ENCODE assay signal across 10 mouse cellular contexts in genomic region chr6:114012834-114013233, GRCm38 (mm10). TPM values are rescaled to one million over a fixed set of nuclear protein-coding genes. Genes with fewer than 3 reads are reported as not detected.
DNase-seq lines count a peak whose midpoint lies in the region; ATAC-seq and TF ChIP-seq lines count a peak whose summit lies in the region.
"Had no signal": no experiment of that assay in that cellular context is flagged by ENCODE, and none has a peak within 500 bp of the region (broad histone marks: within the 10 kb centered on the region; RNA-seq: fewer than 3 reads in every experiment).

No protein-coding gene starts in this region.

- TF ChIP-seq CTCF in thymus, adult 2 months (IDR thresholded peaks at IDR 0.05; ENCODE audit: borderline replicate concordance, control insufficient read depth, extremely low read depth, insufficient read depth, low read length, poor library complexity): no peak

- no peak overlapping the region for H3K27ac ChIP-seq in hindbrain, embryonic 10.5 days
- no peak overlapping the region for H3K27ac ChIP-seq in hindbrain, embryonic 16.5 days (ENCODE audit: low read depth, low read length)
- H3K27ac ChIP-seq in thymus, adult 2 months (ENCODE audit: control insufficient read depth, insufficient read depth, low read length): no peak overlapping the region

- no peak overlapping the region for H3K9ac ChIP-seq in hindbrain, embryonic 16.5 days (ENCODE audit: low read depth, low read length)

- DNase-seq in hindbrain, embryonic 10.5 days (ENCODE audit: low spot score): peak; percentile 28
- peak; percentile 16 for DNase-seq in gastrocnemius, postnatal 10 days
- DNase-seq in large intestine, adult 2 months (ENCODE audit: low read depth, low spot score): peak; percentile 6
- peak; percentile 25 for DNase-seq in retina, embryonic 14.5 days (ENCODE audit: low spot score)
- DNase-seq in right cerebral cortex, postnatal 36 days (ENCODE audit: low spot score in 2 of 2): no peak
- no peak for DNase-seq in frontal cortex, postnatal 36 days (ENCODE audit: low spot score in 2 of 2)
- DNase-seq in thymus, adult 2 months: no peak
- DNase-seq: thymus, postnatal 14 days had no signal

- no peak overlapping the region for H3K4me2 ChIP-seq in hindbrain, embryonic 16.5 days (ENCODE audit: low read length)

- TF ChIP-seq POLR2A in thymus, adult 2 months (IDR thresholded peaks at IDR 0.05; ENCODE audit: control insufficient read depth, extremely low read depth, insufficient read depth, low read length, poor library complexity): no peak

- no peak overlapping the region for H3K4me3 ChIP-seq in hindbrain, embryonic 10.5 days
- no peak overlapping the region for H3K4me3 ChIP-seq in hindbrain, embryonic 16.5 days (ENCODE audit: low read length)
- H3K4me3 ChIP-seq in thymus, adult 2 months (ENCODE audit: control insufficient read depth, insufficient read depth, low read length): no peak overlapping the region

- peaks cover 5% of the 10 kb centered on the region; the same call in 1 of the 2 replicates for H3K27me3 ChIP-seq in hindbrain, embryonic 10.5 days (ENCODE audit: insufficient read depth, poor library complexity, severe bottlenecking)
- no peaks in the 10 kb centered on the region for H3K27me3 ChIP-seq in hindbrain, embryonic 16.5 days (replicated peaks; ENCODE audit: control insufficient read depth, insufficient read depth, low read length)
- no peaks in the 10 kb centered on the region for H3K27me3 ChIP-seq in thymus, adult 2 months (ENCODE audit: control insufficient read depth, insufficient read depth, low read length)

- no peak for ATAC-seq in hindbrain, embryonic 16.5 days
- ATAC-seq: midbrain, embryonic 16.5 days had no signal

- WGBS in hindbrain, embryonic 10.5 days: 36% methylated on average over 9 of the region's 9 CpGs
- 25% methylated on average over 9 of the region's 9 CpGs for WGBS in hindbrain, embryonic 16.5 days
- 3% methylated on average over 9 of the region's 9 CpGs for WGBS in large intestine, adult 2 months
- 35% methylated on average over 9 of the region's 9 CpGs for WGBS in thymus, adult 2 months

- no peaks in the 10 kb centered on the region for H3K36me3 ChIP-seq in hindbrain, embryonic 10.5 days
- H3K36me3 ChIP-seq in hindbrain, embryonic 16.5 days (ENCODE audit: control insufficient read depth, insufficient read depth, low read length): no peaks in the 10 kb centered on the region
- no peaks in the 10 kb centered on the region for H3K36me3 ChIP-seq in thymus, adult 2 months (ENCODE audit: control insufficient read depth, insufficient read depth, low read length)

- no peaks in the 10 kb centered on the region for H3K9me3 ChIP-seq in hindbrain, embryonic 10.5 days
- H3K9me3 ChIP-seq in hindbrain, embryonic 16.5 days (ENCODE audit: control insufficient read depth, low read length): no peaks in the 10 kb centered on the region

- peaks cover 22% of the 10 kb centered on the region for H3K4me1 ChIP-seq in hindbrain, embryonic 10.5 days (replicated peaks)
- H3K4me1 ChIP-seq in hindbrain, embryonic 16.5 days (ENCODE audit: control insufficient read depth, insufficient read depth, low read depth, low read length): no peaks in the 10 kb centered on the region; the same call in 1 of the 2 replicates
- H3K4me1 ChIP-seq in thymus, adult 2 months (replicated peaks; ENCODE audit: control insufficient read depth, insufficient read depth, low read length): no peaks in the 10 kb centered on the region

RNA-seq across cellular contexts. Expression of gene Atp2b2, which starts 29.6 kb away (rescaled TPM):
- 1.7 and 5.8 TPM in 2 replicates for polyA plus RNA-seq in hindbrain, embryonic 10.5 days (2016; fragmentation: Nextera tagmentation; extraction: Ambion mirVana)
- polyA plus RNA-seq in hindbrain, embryonic 16.5 days (2015; fragmentation: Nextera tagmentation; extraction: Ambion mirVana): 36.5 and 42.3 TPM in 2 replicates
- under 1 TPM; 0.82 to 0.84 TPM for total RNA-seq in gastrocnemius, postnatal 10 days (2021)
- polyA plus RNA-seq in large intestine, adult 2 months (2012; rRNA removed): 0.22 and 0.32 TPM in 2 replicates
- 0.23 and 0.26 TPM in 2 replicates for polyA plus RNA-seq in thymus, adult 2 months (2012; rRNA removed)

Comparison
In these comparisons a context has a peak if more than half of its experiments do, and no peak if none do; other contexts are left out.
1. DNase-seq: peak in hindbrain, embryonic 10.5 days (single experiment), gastrocnemius, postnatal 10 days (single experiment), large intestine, adult 2 months (single experiment) and retina, embryonic 14.5 days (single experiment); none in right cerebral cortex, postnatal 36 days (0 of 2), frontal cortex, postnatal 36 days (0 of 2) and thymus, adult 2 months (single experiment).